Mouse (Mus musculus) ES-E14 (cell line): ENCODE data around the gene Thra. TPM values are rescaled to one million over a fixed set of nuclear protein-coding genes. Genes with fewer than 3 reads are reported as not detected.

Source experiments
- DNase-seq: peaks from one replicate; pipeline ENCODE4 v3.0.0-alpha.2; 2013; ENCODE audit warnings: low read depth, low spot score
- H3K27ac ChIP-seq: 2 replicates; pipeline ENCODE4 v1.5.1; 2012; ENCODE audit warnings: low read depth, mild to moderate bottlenecking, low read length, moderate library complexity, mixed read lengths; ENCODE audit not compliant: poor library complexity, insufficient read depth, severe bottlenecking
- H3K36me3 ChIP-seq: 2 replicates; pipeline ENCODE4 v1.6.1; 2012; ENCODE audit warnings: mild to moderate bottlenecking, low read length, moderate library complexity, mixed read lengths; ENCODE audit not compliant: control insufficient read depth, poor library complexity, insufficient read depth, severe bottlenecking
- H3K4me1 ChIP-seq, 2 experiments: fragments of 150-350 bp in 1 of 2; sonication (generic) in 1 of 2; 2 replicates each; pipeline ENCODE4 v1.6.1; 2012; ENCODE audit warnings: low read length in 2 of 2, mild to moderate bottlenecking in 1 of 2, mixed read lengths in 1 of 2; ENCODE audit not compliant: control insufficient read depth in 2 of 2, insufficient read depth in 2 of 2, poor library complexity in 1 of 2
- H3K4me3 ChIP-seq, 2 experiments: fragments of 150-350 bp in 1 of 2; sonication (generic) in 1 of 2; 2 replicates each; pipeline ENCODE4 v1.5.1; 2012; ENCODE audit warnings: low read length in 2 of 2, low read depth in 1 of 2, mild to moderate bottlenecking in 1 of 2, mixed read lengths in 1 of 2; ENCODE audit not compliant: insufficient read depth in 1 of 2, poor library complexity in 1 of 2, severe bottlenecking in 1 of 2
- H3K9ac ChIP-seq: 2 replicates; pipeline ENCODE4 v1.6.1; 2012; ENCODE audit warnings: low read depth, mild to moderate bottlenecking, low read length, mixed read lengths; ENCODE audit not compliant: poor library complexity, insufficient read depth, severe bottlenecking
- H3K9me3 ChIP-seq: fragments of 150-350 bp; sonication (generic); 2 replicates; pipeline ENCODE4 v1.6.1; 2012; ENCODE audit warnings: low read depth, mild to moderate bottlenecking, low read length; ENCODE audit not compliant: control insufficient read depth, insufficient read depth
- CHD2 ChIP-seq: IDR thresholded peaks from 2 replicates; pipeline ENCODE4 v1.6.1; 2014; ENCODE audit warnings: mild to moderate bottlenecking, low read depth, low read length, inconsistent platforms
- HCFC1 ChIP-seq: IDR thresholded peaks from 2 replicates; pipeline ENCODE4 v1.6.1; 2012; ENCODE audit warnings: low read length, inconsistent platforms, borderline replicate concordance; ENCODE audit not compliant: insufficient read depth
- MAFK ChIP-seq: IDR thresholded peaks from 2 replicates; pipeline ENCODE4 v1.6.1; 2014; ENCODE audit warnings: mild to moderate bottlenecking, low read depth, low read length, inconsistent platforms; ENCODE audit not compliant: insufficient read depth
- ZC3H11A ChIP-seq: IDR thresholded peaks from 2 replicates; pipeline ENCODE4 v1.6.1; 2012; ENCODE audit warnings: low read depth, mild to moderate bottlenecking, inconsistent platforms, low read length, borderline replicate concordance
- ZNF384 ChIP-seq: IDR thresholded peaks from 2 replicates; pipeline ENCODE4 v1.6.1; 2012; ENCODE audit warnings: low read depth, low read length, inconsistent platforms
- in situ Hi-C, 2 experiments: fragments of 600-800 bp; cut with MboI; formaldehyde crosslinking; loops; one replicate each; pipeline ENCODE4 v1.15.1; 2025; ENCODE audit warnings: low sequenced_read_pairs in 2 of 2, inconsistent platforms in 1 of 2; ENCODE audit not compliant: unreplicated experiment in 2 of 2
- total RNA-seq: library from RNA; depleted of rRNA; stranded (reverse); fragments of 300-350 nt; gene quantifications from 2 replicates; pipeline ENCODE4 v1.2.3, GENCODE M21; 2012

Gene Thra
- total RNA-seq, 1 experiment, result 7.7 TPM

DNA sequence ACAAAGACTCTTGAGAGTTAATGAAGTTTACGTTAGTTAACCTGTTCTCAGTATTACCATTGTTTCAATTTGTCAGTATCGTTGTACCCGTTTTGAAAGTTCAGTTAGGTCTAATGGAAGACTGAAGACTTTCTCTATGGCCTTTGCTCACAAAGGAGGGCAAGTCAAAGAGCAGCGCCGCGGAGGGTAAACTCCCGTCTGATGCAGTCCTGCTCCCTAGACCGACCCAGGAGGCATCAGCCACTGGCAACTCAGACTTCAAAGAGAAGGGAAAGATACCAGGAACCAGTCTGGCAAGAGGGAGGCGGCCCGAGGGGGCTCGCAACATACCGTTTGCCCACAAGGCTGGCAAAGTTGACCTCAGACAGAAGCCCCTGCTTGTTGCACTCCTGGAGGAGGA, 26.7 kb upstream of the Thra start:
- Histone ChIP-seq H3K4me1 (peaks cover 2 to 25% of the 10 kb centered on the region in 2 experiments; a peak in 3 of 4 replicates), H3K36me3 (peaks cover 42% of the 10 kb centered on the region), H3K4me3 (no peak overlapping the region), H3K9me3 (no peaks in the 10 kb centered on the region), H3K9ac (no peak overlapping the region), H3K27ac (no peak overlapping the region)
- in situ Hi-C loops, result no loop called here
- no peak for DNase-seq
- TF ChIP-seq HCFC1 (no peak), ZNF384 (no peak), ZC3H11A (no peak), MAFK (no peak), CHD2 (no peak)

DNA sequence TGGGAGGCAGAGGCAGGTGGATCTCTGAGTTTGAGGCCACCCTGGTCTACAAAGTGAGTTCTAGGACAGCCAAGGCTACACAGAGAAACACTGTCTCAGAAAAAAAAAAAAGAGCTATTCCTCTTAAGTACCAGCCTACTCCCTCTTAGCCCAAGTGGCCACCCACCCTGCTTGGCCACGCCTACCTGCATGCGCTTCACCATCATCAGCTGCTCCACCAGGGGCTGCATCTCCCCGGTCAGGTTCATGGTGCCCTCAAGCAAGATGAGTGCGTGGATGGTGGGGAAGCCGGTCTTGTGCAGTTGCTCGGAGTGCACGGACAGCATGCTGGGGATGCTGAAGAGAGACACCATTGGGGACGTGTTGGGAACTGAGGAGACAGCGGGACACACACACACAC, 24.5 kb upstream of the Thra start:
- Histone ChIP-seq H3K36me3 (peaks cover 26% of the 10 kb centered on the region), H3K9ac (no peak overlapping the region), H3K9me3 (no peaks in the 10 kb centered on the region), H3K4me1 (peaks cover 0 to 19% of the 10 kb centered on the region in 2 experiments; a peak in 2 of 4 replicates), H3K4me3 (no peak overlapping the region), H3K27ac (no peak overlapping the region)
- 0 out of 2 replicates have a peak, but pooled peaks have one; percentile 11 for TF ChIP-seq ZNF384
- TF ChIP-seq CHD2, result no peak
- in situ Hi-C loops, result no loop called here
- DNase-seq, result no peak

DNA sequence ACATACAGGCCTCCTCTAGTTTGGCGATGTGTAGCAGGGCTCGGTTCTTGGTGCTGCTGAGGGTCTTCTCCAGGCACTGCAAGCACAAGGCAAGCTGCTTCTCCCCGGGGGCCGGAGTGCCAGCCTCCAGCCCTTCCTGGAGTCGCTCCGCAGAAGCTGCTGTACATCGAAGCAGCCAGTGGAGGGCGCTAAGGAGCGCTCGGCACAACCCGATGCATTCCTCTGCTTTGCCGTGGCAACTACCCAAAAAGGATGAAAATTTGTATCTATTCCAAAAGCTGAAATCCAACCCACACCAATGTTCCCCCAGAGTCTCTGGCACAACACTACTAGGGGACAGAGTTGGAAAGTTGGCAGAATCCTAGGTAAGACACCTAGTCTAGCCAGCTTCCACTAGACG, 22.5 kb upstream of the Thra start:
- H3K9me3 ChIP-seq, result no peaks in the 10 kb centered on the region
- peaks cover 21% of the 10 kb centered on the region for H3K36me3 ChIP-seq
- no peak overlapping the region; the same call in 1 of the 2 replicates for H3K9ac ChIP-seq
- no peak for TF ChIP-seq HCFC1
- TF ChIP-seq CHD2, result no peak
- TF ChIP-seq MAFK, result no peak
- no peak for TF ChIP-seq ZC3H11A
- no peak for TF ChIP-seq ZNF384
- in situ Hi-C loops, result no loop called here
- peak; percentile 57 for DNase-seq
- no peak overlapping the region for H3K27ac ChIP-seq
- peaks cover 0 to 21% of the 10 kb centered on the region in 2 experiments; a peak in 2 of 4 replicates for H3K4me1 ChIP-seq
- no peak overlapping the region for H3K4me3 ChIP-seq

DNA sequence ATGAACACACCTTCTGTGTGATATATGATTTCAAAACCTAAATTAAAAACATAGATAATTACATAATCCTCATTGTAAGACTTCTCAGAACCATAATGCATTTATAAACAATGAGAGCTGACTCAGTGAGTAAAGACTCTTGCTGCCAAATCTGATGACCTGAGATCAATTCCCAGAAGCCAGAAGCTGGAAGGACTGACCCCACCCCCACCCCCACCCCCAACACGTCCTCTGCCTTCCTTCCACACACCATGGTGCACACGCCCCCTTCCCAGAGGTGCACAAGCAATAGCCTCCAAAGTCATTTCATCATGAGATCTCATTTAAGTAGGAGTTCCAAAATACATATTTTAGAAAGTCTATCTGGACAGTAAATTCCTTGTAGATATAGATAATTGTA, 19.7 kb upstream of the Thra start:
- H3K9ac ChIP-seq, result no peak overlapping the region
- peaks cover 6% of the 10 kb centered on the region; the same call in 1 of the 2 replicates for H3K36me3 ChIP-seq
- no peaks in the 10 kb centered on the region for H3K9me3 ChIP-seq
- TF ChIP-seq HCFC1, result no peak
- no peak for TF ChIP-seq ZC3H11A
- TF ChIP-seq ZNF384, result no peak
- TF ChIP-seq MAFK, result no peak
- TF ChIP-seq CHD2, result no peak
- in situ Hi-C loops, result no loop called here
- H3K27ac ChIP-seq, result no peak overlapping the region
- H3K4me1 ChIP-seq, result peaks cover 0 to 21% of the 10 kb centered on the region in 2 experiments; a peak in 2 of 4 replicates
- DNase-seq, result no peak
- H3K4me3 ChIP-seq, result no peak overlapping the region

DNA sequence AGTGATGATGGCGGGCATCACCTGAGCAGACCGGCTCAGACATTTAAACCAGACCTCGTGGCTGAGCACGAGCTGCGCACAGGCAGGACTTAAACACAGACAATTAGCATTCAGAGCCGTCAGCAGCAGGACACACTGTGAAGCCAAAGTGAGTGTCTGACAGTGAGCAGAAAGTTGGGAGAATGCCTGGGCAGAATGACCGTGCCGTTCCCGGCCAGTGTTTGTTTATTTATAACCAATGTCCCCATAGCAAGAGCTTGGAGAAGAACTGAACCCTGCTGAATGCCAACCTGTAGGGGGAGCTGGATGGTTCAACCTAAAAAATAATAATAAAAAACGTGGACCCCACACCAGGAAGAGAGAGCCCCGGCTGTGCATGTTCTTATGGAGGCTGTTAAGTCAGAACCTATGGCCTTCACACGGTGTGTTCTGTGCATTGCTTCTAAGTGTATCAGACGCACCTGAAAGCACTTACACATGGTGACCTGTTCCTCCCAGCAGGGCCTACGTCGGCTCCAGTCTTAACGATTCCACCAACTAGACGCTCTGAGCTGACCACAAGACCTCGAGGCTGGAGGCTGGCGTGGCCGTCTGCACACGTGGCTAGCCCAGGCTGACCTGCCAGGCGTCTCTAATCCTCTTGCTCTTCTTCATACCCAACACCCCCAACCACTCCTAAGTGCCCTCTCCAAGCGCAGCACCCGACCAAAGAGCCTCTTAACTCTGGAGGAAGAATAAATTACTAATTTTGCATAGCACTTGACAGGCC, 18.8 kb upstream of the Thra start:
- peaks cover 0 to 18% of the 10 kb centered on the region in 2 experiments; a peak in 2 of 4 replicates for H3K4me1 ChIP-seq
- H3K36me3 ChIP-seq, result peaks cover 4% of the 10 kb centered on the region; the same call in 1 of the 2 replicates
- TF ChIP-seq CHD2, result no peak
- no peak for TF ChIP-seq ZNF384
- TF ChIP-seq MAFK, result no peak
- TF ChIP-seq ZC3H11A, result no peak
- TF ChIP-seq HCFC1, result no peak
- H3K9ac ChIP-seq, result no peak overlapping the region
- no peak overlapping the region for H3K4me3 ChIP-seq
- H3K9me3 ChIP-seq, result no peaks in the 10 kb centered on the region
- H3K27ac ChIP-seq, result no peak overlapping the region
- in situ Hi-C loops, result no loop called here
- no peak for DNase-seq
